Mouse (Mus musculus): ENCODE results near the gene Clnk.

- TF ChIP-seq CTCF (IDR thresholded peaks at IDR 0.05; ENCODE audit: extremely low read depth, insufficient read depth, low read length) (no peak), POLR2A (IDR thresholded peaks at IDR 0.05; ENCODE audit: extremely low read depth, insufficient read depth, low read length) (no peak)
Measured at GRCm38 (mm10) chr5:38788820-38789219, 87.8 kb downstream of the Clnk start.

Data from cortical plate, adult 2 months (tissue).